Mouse (Mus musculus) liver, embryonic 14.5 days (tissue): ENCODE data around the gene Ftsj3.

Experiments used
- CTCF ChIP-seq: IDR thresholded peaks from 2 replicates; pipeline ENCODE4 v1.5.1; 2016; ENCODE audit warnings: antibody characterized with exemption, low read depth, control low read depth
- EP300 ChIP-seq: IDR thresholded peaks from 2 replicates; pipeline ENCODE4 v1.6.1; 2016; ENCODE audit warnings: antibody characterized with exemption, low read depth

GRCm38 (mm10) chr11:106282452-106282851 lies 26.6 kb upstream of the Ftsj3 start:
- no peak for TF ChIP-seq EP300
- no peak for TF ChIP-seq CTCF
